Mouse (Mus musculus): ENCODE measurements around the gene Masp1. TPM values are rescaled to one million over a fixed set of nuclear protein-coding genes. Genes with fewer than 3 reads are reported as not detected.

Gene Masp1
- total RNA-seq, 1 experiment from 2014 or later: not detected

- ATAC-seq (ENCODE audit: extremely low read depth, insufficient number of reproducible peaks, low FRiP score, poor library complexity, severe bottlenecking): no peak
Observed at GRCm38 (mm10) chr16:23479872-23480603, 40.6 kb downstream of the Masp1 start.

GRCm38 (mm10) chr16:23476598-23476997 is 44.0 kb downstream of the Masp1 start:
- no peak for ATAC-seq (ENCODE audit: extremely low read depth, insufficient number of reproducible peaks, low FRiP score, poor library complexity, severe bottlenecking)

GRCm38 (mm10) chr16:23475651-23476050 is 45.0 kb downstream of the Masp1 start:
- no peak for ATAC-seq (ENCODE audit: extremely low read depth, insufficient number of reproducible peaks, low FRiP score, poor library complexity, severe bottlenecking)

- no peak for ATAC-seq (ENCODE audit: extremely low read depth, insufficient number of reproducible peaks, low FRiP score, poor library complexity, severe bottlenecking)
Observed at GRCm38 (mm10) chr16:23472046-23472445, 48.6 kb downstream of the Masp1 start.

- no peak for ATAC-seq (ENCODE audit: extremely low read depth, insufficient number of reproducible peaks, low FRiP score, poor library complexity, severe bottlenecking)
Observed at GRCm38 (mm10) chr16:23471551-23471950, 49.1 kb downstream of the Masp1 start.

GRCm38 (mm10) chr16:23463671-23464347 is 56.8 kb downstream of the Masp1 start:
- no peak for ATAC-seq (ENCODE audit: extremely low read depth, insufficient number of reproducible peaks, low FRiP score, poor library complexity, severe bottlenecking)

- no peak for ATAC-seq (ENCODE audit: extremely low read depth, insufficient number of reproducible peaks, low FRiP score, poor library complexity, severe bottlenecking)
Observed at GRCm38 (mm10) chr16:23458906-23459588, 61.6 kb downstream of the Masp1 start.

- no peak for ATAC-seq (ENCODE audit: extremely low read depth, insufficient number of reproducible peaks, low FRiP score, poor library complexity, severe bottlenecking)
Observed at GRCm38 (mm10) chr16:23457338-23457737, 63.3 kb downstream of the Masp1 start.

- ATAC-seq (ENCODE audit: extremely low read depth, insufficient number of reproducible peaks, low FRiP score, poor library complexity, severe bottlenecking): no peak
Observed at GRCm38 (mm10) chr16:23456534-23456933, 64.1 kb downstream of the Masp1 start.

GRCm38 (mm10) chr16:23454376-23454775 is 66.2 kb downstream of the Masp1 start:
- no peak for ATAC-seq (ENCODE audit: extremely low read depth, insufficient number of reproducible peaks, low FRiP score, poor library complexity, severe bottlenecking)

- ATAC-seq (ENCODE audit: extremely low read depth, insufficient number of reproducible peaks, low FRiP score, poor library complexity, severe bottlenecking): 0 out of 2 replicates have a peak, but pooled peaks have one; percentile 13
Observed at GRCm38 (mm10) chr16:23452476-23452875, 68.1 kb downstream of the Masp1 start.

- no peak for ATAC-seq (ENCODE audit: extremely low read depth, insufficient number of reproducible peaks, low FRiP score, poor library complexity, severe bottlenecking)
Observed at GRCm38 (mm10) chr16:23450816-23451215, 69.8 kb downstream of the Masp1 start.

GRCm38 (mm10) chr16:23449946-23450345 is 70.7 kb downstream of the Masp1 start:
- no peak for ATAC-seq (ENCODE audit: extremely low read depth, insufficient number of reproducible peaks, low FRiP score, poor library complexity, severe bottlenecking)

- ATAC-seq (ENCODE audit: extremely low read depth, insufficient number of reproducible peaks, low FRiP score, poor library complexity, severe bottlenecking): no peak
Observed at GRCm38 (mm10) chr16:23444231-23444630, 76.4 kb downstream of the Masp1 start.

- ATAC-seq (ENCODE audit: extremely low read depth, insufficient number of reproducible peaks, low FRiP score, poor library complexity, severe bottlenecking): no peak
Observed at GRCm38 (mm10) chr16:23437404-23438166, 83.0 kb downstream of the Masp1 start.

GRCm38 (mm10) chr16:23429991-23430390 is 90.6 kb downstream of the Masp1 start:
- ATAC-seq (ENCODE audit: extremely low read depth, insufficient number of reproducible peaks, low FRiP score, poor library complexity, severe bottlenecking): no peak

GRCm38 (mm10) chr16:23428647-23429319 is 91.8 kb downstream of the Masp1 start, which contains the start of gene Rtp1:
Rtp1 (plus strand) TSS chr16:23429133.
- ATAC-seq (ENCODE audit: extremely low read depth, insufficient number of reproducible peaks, low FRiP score, poor library complexity, severe bottlenecking): no peak

- no peak for ATAC-seq (ENCODE audit: extremely low read depth, insufficient number of reproducible peaks, low FRiP score, poor library complexity, severe bottlenecking)
Observed at GRCm38 (mm10) chr16:23427701-23428100, 92.9 kb downstream of the Masp1 start.

GRCm38 (mm10) chr16:23423825-23424224 is 96.8 kb downstream of the Masp1 start:
- no peak for ATAC-seq (ENCODE audit: extremely low read depth, insufficient number of reproducible peaks, low FRiP score, poor library complexity, severe bottlenecking)
